ENCODE assay signal across 8 mouse cellular contexts in genomic region chr17:45556514-45557245, GRCm38 (mm10). TPM values are rescaled to one million over a fixed set of nuclear protein-coding genes. Genes with fewer than 3 reads are reported as not detected.
DNase-seq lines count a peak whose midpoint lies in the region; ATAC-seq and TF ChIP-seq lines count a peak whose summit lies in the region.

No protein-coding gene starts in this region.

- peaks cover 44% of the 10 kb centered on the region for H3K27me3 ChIP-seq in forebrain, embryonic 10.5 days (ENCODE audit: poor library complexity, severe bottlenecking)
- peaks cover 27% of the 10 kb centered on the region for H3K27me3 ChIP-seq in limb, embryonic 13.5 days

- no peaks in the 10 kb centered on the region for H3K9me3 ChIP-seq in forebrain, embryonic 10.5 days
- no peaks in the 10 kb centered on the region for H3K9me3 ChIP-seq in limb, embryonic 13.5 days

- no peak for TF ChIP-seq CTCF in left cerebral cortex, adult 2 months (IDR thresholded peaks at IDR 0.05)

- peaks cover 53% of the 10 kb centered on the region for H3K4me1 ChIP-seq in forebrain, embryonic 10.5 days
- H3K4me1 ChIP-seq in limb, embryonic 13.5 days: peaks cover 19% of the 10 kb centered on the region

- intact Hi-C loops in left cerebral cortex, adult 2 months (cut with DNase I): no loop called here
- intact Hi-C loops in left cerebral cortex, postnatal 14 days (cut with DNase I): no loop called here

- H3K9ac ChIP-seq in limb, embryonic 13.5 days: peak overlapping the region; percentile 80; the same call in 1 of the 2 replicates

- H3K4me3 ChIP-seq in left cerebral cortex, adult 2 months: peak overlapping the region; percentile 71; the same call in 1 of the 2 replicates
- H3K4me3 ChIP-seq in forebrain, embryonic 10.5 days: peak overlapping the region; percentile 62
- peak overlapping the region; percentile 69 for H3K4me3 ChIP-seq in limb, embryonic 13.5 days

- 72% methylated on average over 3 of the region's 3 CpGs for WGBS in forebrain, embryonic 10.5 days
- 73% methylated on average over 3 of the region's 3 CpGs for WGBS in limb, embryonic 13.5 days

- DNase-seq in left cerebral cortex, adult 2 months (ENCODE audit: extremely low spot score in 1 of 2, low spot score in 2 of 2): no peak
- no peak for DNase-seq in left cerebral cortex, adult 8-10 months (ENCODE audit: low spot score in 2 of 2)
- DNase-seq in forebrain, embryonic 10.5 days (ENCODE audit: extremely low spot score, low spot score): no peak
- DNase-seq in urinary bladder, adult 18-20 months (ENCODE audit: low spot score in 2 of 2): no peak
- no peak for DNase-seq in testis, postnatal 10 days (ENCODE audit: low spot score)
- DNase-seq in left cerebral cortex, postnatal 14 days (ENCODE audit: low spot score in 2 of 2): no peak

- H3K36me3 ChIP-seq in forebrain, embryonic 10.5 days (replicated peaks): 0 out of 2 replicates have a peak, but pooled peaks cover 3% of the 10 kb centered on the region
- no peaks in the 10 kb centered on the region for H3K36me3 ChIP-seq in limb, embryonic 13.5 days

- H3K27ac ChIP-seq in left cerebral cortex, adult 2 months: no peak overlapping the region
- H3K27ac ChIP-seq in forebrain, embryonic 10.5 days: no peak overlapping the region
- H3K27ac ChIP-seq in limb, embryonic 13.5 days: no peak overlapping the region

- ATAC-seq in limb, embryonic 13.5 days (ENCODE audit: low FRiP score, low read depth): no peak
- ATAC-seq in neutrophil, adult 5-6 weeks (ENCODE audit: extremely low read depth, insufficient number of reproducible peaks, low FRiP score, poor library complexity, severe bottlenecking): peak; percentile 35

- peak overlapping the region; percentile 96 for H3K4me2 ChIP-seq in limb, embryonic 13.5 days (replicated peaks)

RNA-seq across cellular contexts. Expression of gene Nfkbie, which starts 1.2 kb away (rescaled TPM):
- total RNA-seq in left cerebral cortex, adult 2 months (2021): 1 to 10 TPM; 2.3 to 2.4 TPM
- total RNA-seq in left cerebral cortex, adult 8-10 months (2022): 1 to 10 TPM; 2.1 to 3.2 (median 2.5) TPM
- 6.6 and 6.9 TPM in 2 replicates for polyA plus RNA-seq in forebrain, embryonic 10.5 days (2016; fragmentation: Nextera tagmentation; extraction: Ambion mirVana)
- polyA plus RNA-seq in limb, embryonic 13.5 days (2015; fragmentation: Nextera tagmentation; extraction: Ambion mirVana): 6.2 and 6.3 TPM in 2 replicates
- 51.4 and 59.9 TPM in 2 replicates for total RNA-seq in neutrophil, adult 5-6 weeks (2017)
- total RNA-seq in left cerebral cortex, postnatal 14 days (2021): 1 to 10 TPM; 1.8 to 2.0 TPM

RNA-seq across cellular contexts. Expression of gene Slc35b2, which starts 7.0 kb away (rescaled TPM):
- total RNA-seq in left cerebral cortex, adult 2 months (2021): 10 to 100 TPM; 21.5 to 26.3 TPM
- total RNA-seq in left cerebral cortex, adult 8-10 months (2022): 10 to 100 TPM; 26.8 to 33.4 (median 29.4) TPM
- polyA plus RNA-seq in forebrain, embryonic 10.5 days (2016; fragmentation: Nextera tagmentation; extraction: Ambion mirVana): 114 and 117 TPM in 2 replicates
- 114 and 127 TPM in 2 replicates for polyA plus RNA-seq in limb, embryonic 13.5 days (2015; fragmentation: Nextera tagmentation; extraction: Ambion mirVana)
- 17.7 and 24.6 TPM in 2 replicates for total RNA-seq in neutrophil, adult 5-6 weeks (2017)
- total RNA-seq in left cerebral cortex, postnatal 14 days (2021): 10 to 100 TPM; 41.6 to 46.1 TPM

RNA-seq across cellular contexts. Expression of gene Tmem151b, which starts 7.2 kb away (rescaled TPM):
- 100 to 1,000 TPM; 132 to 133 TPM for total RNA-seq in left cerebral cortex, adult 2 months (2021)
- 100 to 1,000 TPM in 3 of 4 experiments, 10 to 100 TPM in 1; 97.9 to 110 (median 100) TPM for total RNA-seq in left cerebral cortex, adult 8-10 months (2022)
- 4.8 and 6.3 TPM in 2 replicates for polyA plus RNA-seq in forebrain, embryonic 10.5 days (2016; fragmentation: Nextera tagmentation; extraction: Ambion mirVana)
- polyA plus RNA-seq in limb, embryonic 13.5 days (2015; fragmentation: Nextera tagmentation; extraction: Ambion mirVana): 10.0 and 10.5 TPM in 2 replicates
- 0.12 and 0.23 TPM in 2 replicates for total RNA-seq in neutrophil, adult 5-6 weeks (2017)
- total RNA-seq in left cerebral cortex, postnatal 14 days (2021): 100 to 1,000 TPM; 114 to 120 TPM

RNA-seq across cellular contexts. Expression of gene Hsp90ab1, which starts 16.4 kb away (rescaled TPM):
- 1,000 to 10,000 TPM; 1,492 to 1,507 TPM for total RNA-seq in left cerebral cortex, adult 2 months (2021)
- 1,000 to 10,000 TPM; 1,476 to 1,616 (median 1,547) TPM for total RNA-seq in left cerebral cortex, adult 8-10 months (2022)
- polyA plus RNA-seq in forebrain, embryonic 10.5 days (2016; fragmentation: Nextera tagmentation; extraction: Ambion mirVana): 2,210 and 2,220 TPM in 2 replicates
- 1,635 and 1,682 TPM in 2 replicates for polyA plus RNA-seq in limb, embryonic 13.5 days (2015; fragmentation: Nextera tagmentation; extraction: Ambion mirVana)
- total RNA-seq in neutrophil, adult 5-6 weeks (2017): 535 and 559 TPM in 2 replicates
- total RNA-seq in left cerebral cortex, postnatal 14 days (2021): 1,000 to 10,000 TPM; 1,454 to 1,586 TPM

RNA-seq across cellular contexts. Expression of gene Tcte1, which starts 33.4 kb away (rescaled TPM):
- total RNA-seq in left cerebral cortex, adult 2 months (2021): 1 to 10 TPM; 1.1 to 1.3 TPM
- total RNA-seq in left cerebral cortex, adult 8-10 months (2022): 1 to 10 TPM; 1.3 to 1.7 (median 1.4) TPM
- polyA plus RNA-seq in forebrain, embryonic 10.5 days (2016; fragmentation: Nextera tagmentation; extraction: Ambion mirVana): 1.1 and 1.3 TPM in 2 replicates
- 0.80 and 1.0 TPM in 2 replicates for polyA plus RNA-seq in limb, embryonic 13.5 days (2015; fragmentation: Nextera tagmentation; extraction: Ambion mirVana)
- not detected in 2 replicates for total RNA-seq in neutrophil, adult 5-6 weeks (2017)
- 1 to 10 TPM in 1 of 2 experiments, under 1 TPM in 1; 0.68 to 1.1 TPM for total RNA-seq in left cerebral cortex, postnatal 14 days (2021)

Comparison
In these comparisons a context has a peak if more than half of its experiments do, and no peak if none do; other contexts are left out.
1. RNA of gene Nfkbie, which starts 1.2 kb away (total RNA-seq): 51.4 to 59.9 TPM in neutrophil, adult 5-6 weeks; 2.1 to 3.2 TPM in left cerebral cortex, adult 8-10 months, 2.3 to 2.4 TPM in left cerebral cortex, adult 2 months and 1.8 to 2.0 TPM in left cerebral cortex, postnatal 14 days; every median in the first group is over 10 times any median in the second.
2. RNA of gene Tmem151b, which starts 7.2 kb away (total RNA-seq): 132 to 133 TPM in left cerebral cortex, adult 2 months, 114 to 120 TPM in left cerebral cortex, postnatal 14 days and 97.9 to 110 TPM in left cerebral cortex, adult 8-10 months; 0.12 to 0.23 TPM in neutrophil, adult 5-6 weeks; every median in the first group is over 10 times any median in the second.
3. Peak in every context shown above with its lines, with median percentiles within 50 percentile points of each other: H3K4me3 ChIP-seq.